In genomic region chr10:24754874-24755540, GRCm38 (mm10) we compare ENCODE assay signal across 8 mouse cellular contexts. TPM values are rescaled to one million over a fixed set of nuclear protein-coding genes. Genes with fewer than 3 reads are reported as not detected.
DNase-seq lines count a peak whose midpoint lies in the region; ATAC-seq lines count a peak whose summit lies in the region.

No protein-coding gene starts in this region.

- WGBS in kidney, embryonic 16.5 days: 80% methylated on average over 9 of the region's 9 CpGs
- WGBS in forebrain, embryonic 10.5 days: 37% methylated on average over 9 of the region's 9 CpGs
- 67% methylated on average over 9 of the region's 9 CpGs for WGBS in intestine, embryonic 16.5 days
- 35% methylated on average over 9 of the region's 9 CpGs for WGBS in neural tube, embryonic 12.5 days

- no peak for DNase-seq in kidney, postnatal 14 days
- DNase-seq in forebrain, embryonic 10.5 days (ENCODE audit: extremely low spot score, low spot score): no peak
- DNase-seq in layer of hippocampus, adult 11-12 months (ENCODE audit: low spot score): no peak
- no peak for DNase-seq in left cerebral cortex, postnatal 14 days (ENCODE audit: low spot score in 2 of 2)
- no peak for DNase-seq in lung, adult 18-20 months

- peak overlapping the region; percentile 46 for H3K4me2 ChIP-seq in kidney, embryonic 16.5 days (replicated peaks; ENCODE audit: low read depth, low read length)
- peak overlapping the region; percentile 21; the same call in 1 of the 2 replicates for H3K4me2 ChIP-seq in intestine, embryonic 16.5 days (ENCODE audit: low read depth, low read length)
- peak overlapping the region; percentile 41 for H3K4me2 ChIP-seq in neural tube, embryonic 12.5 days (replicated peaks)

- H3K4me3 ChIP-seq in kidney, embryonic 16.5 days (ENCODE audit: low read length): no peak overlapping the region; the same call in 1 of the 2 replicates
- peak overlapping the region; percentile 44 for H3K4me3 ChIP-seq in forebrain, embryonic 10.5 days
- no peak overlapping the region for H3K4me3 ChIP-seq in intestine, embryonic 16.5 days (ENCODE audit: low read length)
- no peak overlapping the region for H3K4me3 ChIP-seq in neural tube, embryonic 12.5 days

- intact Hi-C loops in left cerebral cortex, postnatal 14 days (cut with DNase I): no loop called here

- H3K4me1 ChIP-seq in kidney, embryonic 16.5 days (ENCODE audit: insufficient read depth, low read length): no peaks in the 10 kb centered on the region
- H3K4me1 ChIP-seq in forebrain, embryonic 10.5 days: peaks cover 29% of the 10 kb centered on the region
- H3K4me1 ChIP-seq in intestine, embryonic 16.5 days (ENCODE audit: control insufficient read depth, insufficient read depth, low read length): peaks cover 6% of the 10 kb centered on the region; the same call in 1 of the 2 replicates
- H3K4me1 ChIP-seq in neural tube, embryonic 12.5 days: no peaks in the 10 kb centered on the region

- no peak overlapping the region for H3K27ac ChIP-seq in kidney, embryonic 16.5 days (ENCODE audit: low read length)
- peak overlapping the region; percentile 80 for H3K27ac ChIP-seq in forebrain, embryonic 10.5 days
- no peak overlapping the region for H3K27ac ChIP-seq in intestine, embryonic 16.5 days (ENCODE audit: low read length)
- H3K27ac ChIP-seq in neural tube, embryonic 12.5 days: no peak overlapping the region

- no peaks in the 10 kb centered on the region for H3K9me3 ChIP-seq in kidney, embryonic 16.5 days (ENCODE audit: low read length)
- no peaks in the 10 kb centered on the region for H3K9me3 ChIP-seq in forebrain, embryonic 10.5 days
- H3K9me3 ChIP-seq in intestine, embryonic 16.5 days (ENCODE audit: control insufficient read depth, low read length): no peaks in the 10 kb centered on the region
- no peaks in the 10 kb centered on the region for H3K9me3 ChIP-seq in neural tube, embryonic 12.5 days

- H3K36me3 ChIP-seq in kidney, embryonic 16.5 days (ENCODE audit: insufficient read depth, low read length): no peaks in the 10 kb centered on the region
- H3K36me3 ChIP-seq in forebrain, embryonic 10.5 days (replicated peaks): no peaks in the 10 kb centered on the region
- no peaks in the 10 kb centered on the region for H3K36me3 ChIP-seq in intestine, embryonic 16.5 days (ENCODE audit: control insufficient read depth, insufficient read depth, low read length)
- no peaks in the 10 kb centered on the region for H3K36me3 ChIP-seq in neural tube, embryonic 12.5 days

- no peak for ATAC-seq in kidney, embryonic 16.5 days (ENCODE audit: low FRiP score, low TSS enrichment)
- ATAC-seq in intestine, embryonic 16.5 days: peak; percentile 8; the same call in 1 of the 2 replicates
- ATAC-seq in neural tube, embryonic 12.5 days (ENCODE audit: low FRiP score, low read depth): no peak

- no peaks in the 10 kb centered on the region for H3K27me3 ChIP-seq in kidney, embryonic 16.5 days (ENCODE audit: insufficient read depth, low read length)
- H3K27me3 ChIP-seq in forebrain, embryonic 10.5 days (ENCODE audit: poor library complexity, severe bottlenecking): peaks cover 48% of the 10 kb centered on the region
- H3K27me3 ChIP-seq in intestine, embryonic 16.5 days (replicated peaks; ENCODE audit: control insufficient read depth, insufficient read depth, low read length): no peaks in the 10 kb centered on the region
- H3K27me3 ChIP-seq in neural tube, embryonic 12.5 days (replicated peaks): no peaks in the 10 kb centered on the region

- H3K9ac ChIP-seq in kidney, embryonic 16.5 days (replicated peaks; ENCODE audit: low read length): 0 out of 2 replicates have a peak overlapping the region, but pooled peaks have one; percentile 41
- H3K9ac ChIP-seq in intestine, embryonic 16.5 days (ENCODE audit: low read depth, low read length): no peak overlapping the region
- H3K9ac ChIP-seq in neural tube, embryonic 12.5 days: no peak overlapping the region

RNA-seq across cellular contexts. Expression of gene Enpp1, which starts 43.0 kb away (rescaled TPM):
- polyA plus RNA-seq in kidney, embryonic 16.5 days (2015; fragmentation: Nextera tagmentation; extraction: Ambion mirVana): 4.6 and 5.0 TPM in 2 replicates
- polyA plus RNA-seq in forebrain, embryonic 10.5 days (2016; fragmentation: Nextera tagmentation; extraction: Ambion mirVana): 0.31 and 0.37 TPM in 2 replicates
- polyA plus RNA-seq in intestine, embryonic 16.5 days (2015; fragmentation: Nextera tagmentation; extraction: Ambion mirVana): 10.1 and 11.9 TPM in 2 replicates
- polyA plus RNA-seq in neural tube, embryonic 12.5 days (2016; fragmentation: Nextera tagmentation; extraction: Ambion mirVana): 2.0 and 2.1 TPM in 2 replicates
- total RNA-seq in left cerebral cortex, postnatal 14 days (2021): 1 to 10 TPM; 4.1 to 5.2 TPM
